Mouse (Mus musculus): ENCODE measurements around the gene Dennd4a. TPM values are rescaled to one million over a fixed set of nuclear protein-coding genes. Genes with fewer than 3 reads are reported as not detected.

Dennd4a gene
- polyA plus RNA-seq, 1 experiment from 2014 or later: 6.7 TPM

- Histone ChIP-seq H3K9me3 (replicated peaks) (no peaks in the 10 kb centered on the region), H3K4me1 (peaks cover 9% of the 10 kb centered on the region), H3K36me3 (ENCODE audit: poor library complexity, severe bottlenecking) (peaks cover under 1% of the 10 kb centered on the region; the same call in 1 of the 2 replicates), H3K9ac (no peak overlapping the region), H3K4me3 (no peak overlapping the region), H3K4me2 (no peak overlapping the region), H3K27ac (no peak overlapping the region), H3K27me3 (peaks cover 12% of the 10 kb centered on the region; the same call in 1 of the 2 replicates)
- WGBS: 91% methylated on average over 3 of the region's 3 CpGs
- no peak for ATAC-seq
These were observed 146.1 kb downstream of the Dennd4a start for GRCm38 (mm10) chr9:64957276-64957675.

- Histone ChIP-seq H3K9ac (peak within 1 kb of the TSS; percentile 91), H3K27ac (peak within 1 kb of the TSS; percentile 78), H3K4me2 (peak within 1 kb of the TSS; percentile 80), H3K4me3 (peak within 1 kb of the TSS; percentile 84), H3K9me3 (replicated peaks) (no peaks in the 10 kb centered on the region), H3K27me3 (no peaks in the 10 kb centered on the region), H3K36me3 (ENCODE audit: poor library complexity, severe bottlenecking) (peaks cover 25% of the 10 kb centered on the region), H3K4me1 (peaks cover 9% of the 10 kb centered on the region)
- ATAC-seq: peak; percentile 99
- WGBS: 6% methylated on average over 29 of the region's 29 CpGs
These were observed 149.2 kb downstream of the Dennd4a start, which contains the start of gene Ints14 for GRCm38 (mm10) chr9:64960117-64960977. TSS of gene Ints14 (plus strand) at chr9:64960905.

DNA sequence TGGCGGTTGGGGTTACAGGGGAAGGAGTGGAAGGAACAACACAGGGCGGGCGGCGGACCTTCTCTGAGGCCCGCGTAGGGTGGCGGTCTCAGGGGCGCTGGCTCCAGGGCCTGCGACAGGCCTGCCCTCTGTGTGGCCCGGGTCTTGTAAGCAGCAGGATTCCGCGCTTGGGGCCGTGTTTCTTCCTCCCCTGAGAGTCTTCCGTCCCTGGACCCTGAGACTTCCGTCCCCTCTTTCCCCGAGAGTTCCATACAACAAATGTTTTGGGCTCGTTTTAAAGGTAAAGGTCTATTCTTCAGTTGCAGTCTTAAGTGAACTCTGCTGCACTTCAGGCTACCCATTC lies 149.8 kb downstream of the Dennd4a start:
- Histone ChIP-seq H3K4me2 (peak overlapping the region; percentile 80), H3K4me1 (peaks cover 9% of the 10 kb centered on the region), H3K9me3 (replicated peaks) (no peaks in the 10 kb centered on the region), H3K4me3 (peak overlapping the region; percentile 84), H3K27ac (peak overlapping the region; percentile 78), H3K9ac (peak overlapping the region; percentile 91), H3K36me3 (ENCODE audit: poor library complexity, severe bottlenecking) (peaks cover 31% of the 10 kb centered on the region), H3K27me3 (no peaks in the 10 kb centered on the region)
- WGBS: 0% methylated on average over 11 of the region's 17 CpGs
- ATAC-seq: no peak; the same call in 1 of the 2 replicates

Other genes starting within 250 kb of the Dennd4a start
- gene Rab11a, start 73.6 kb upstream of the Dennd4a start, polyA plus RNA-seq (2015; fragmentation: Nextera tagmentation; extraction: Ambion mirVana): 337 and 338 TPM in 2 replicates
- gene Slc24a1, start 140.3 kb downstream of the Dennd4a start, polyA plus RNA-seq (2015; fragmentation: Nextera tagmentation; extraction: Ambion mirVana): 0.05 and 0.08 TPM in 2 replicates
- 50.4 and 57.4 TPM in 2 replicates for gene Ints14, start 149.6 kb downstream of the Dennd4a start, polyA plus RNA-seq (2015; fragmentation: Nextera tagmentation; extraction: Ambion mirVana)
- 151 and 159 TPM in 2 replicates for gene Hacd3, start 210.4 kb downstream of the Dennd4a start, polyA plus RNA-seq (2015; fragmentation: Nextera tagmentation; extraction: Ambion mirVana)
- 34.9 and 41.2 TPM in 2 replicates for gene Dpp8, start 221.1 kb downstream of the Dennd4a start, polyA plus RNA-seq (2015; fragmentation: Nextera tagmentation; extraction: Ambion mirVana)

Data from forebrain, embryonic 13.5 days (tissue).